ENCODE assay signal across 9 mouse cellular contexts in genomic region chr4:154907833-154908232, GRCm38 (mm10). TPM values are rescaled to one million over a fixed set of nuclear protein-coding genes. Genes with fewer than 3 reads are reported as not detected.
DNase-seq lines count a peak whose midpoint lies in the region; ATAC-seq and TF ChIP-seq lines count a peak whose summit lies in the region.
"Had no signal": no experiment of that assay in that cellular context is flagged by ENCODE, and none has a peak within 500 bp of the region (broad histone marks: within the 10 kb centered on the region; RNA-seq: fewer than 3 reads in every experiment).

No protein-coding gene starts in this region.

- peak; percentile 65 for DNase-seq in ES-E14 (ENCODE audit: low read depth, low spot score)
- DNase-seq in c-Kit-negative CD71-positive TER-119-positive erythroid progenitor cells, embryonic 14.5 days (ENCODE audit: low read depth, low spot score) = peak; percentile 84
- DNase-seq in heart, postnatal 14 days = peak; percentile 72 to 81
- DNase-seq in kidney, postnatal 4 days = peak; percentile 81 to 87
- DNase-seq in thymus, adult 2 months = peak; percentile 68

- no peak overlapping the region for H3K27ac ChIP-seq in ES-E14 (ENCODE audit: insufficient read depth, low read depth, low read length, poor library complexity, severe bottlenecking)
- H3K27ac ChIP-seq in liver, embryonic 15.5 days (replicated peaks) = peak overlapping the region; percentile 93
- H3K27ac ChIP-seq in neural tube, embryonic 12.5 days = no peak overlapping the region
- H3K27ac ChIP-seq in thymus, adult 2 months (ENCODE audit: control insufficient read depth, insufficient read depth, low read length) = no peak overlapping the region
- H3K27ac ChIP-seq: macrophage had no signal

- no peaks in the 10 kb centered on the region for H3K9me3 ChIP-seq in ES-E14 (ENCODE audit: control insufficient read depth, insufficient read depth, low read depth, low read length)
- peaks cover 10% of the 10 kb centered on the region for H3K9me3 ChIP-seq in erythroblast, embryonic 14.5 days (ENCODE audit: control insufficient read depth, low read length)
- peaks cover 3% of the 10 kb centered on the region; the same call in 1 of the 2 replicates for H3K9me3 ChIP-seq in liver, embryonic 15.5 days (replicated peaks)
- no peaks in the 10 kb centered on the region for H3K9me3 ChIP-seq in neural tube, embryonic 12.5 days

- intact Hi-C loops in heart, postnatal 14 days (cut with DNase I) = loop anchor here (2.0 kb wide), 1 partner anchor 31 kb away; no protein-coding TSS in a partner anchor

- H3K4me3 ChIP-seq in ES-E14 (ENCODE audit: insufficient read depth in 1 of 2, low read depth in 1 of 2, low read length in 2 of 2, poor library complexity in 1 of 2, severe bottlenecking in 1 of 2) = 0 out of 4 replicates have a peak overlapping the region, but pooled peaks of 1 of the 2 experiments have one; percentile 25
- peak overlapping the region; percentile 52 for H3K4me3 ChIP-seq in erythroblast, embryonic 14.5 days (replicated peaks)
- peak overlapping the region; percentile 29 for H3K4me3 ChIP-seq in liver, embryonic 15.5 days (replicated peaks)
- H3K4me3 ChIP-seq in neural tube, embryonic 12.5 days = no peak overlapping the region
- H3K4me3 ChIP-seq in thymus, adult 2 months (ENCODE audit: control insufficient read depth, insufficient read depth, low read length) = no peak overlapping the region

- in situ Hi-C loops in ES-E14 (cut with MboI; ENCODE audit: low sequenced_read_pairs in 2 of 2, unreplicated experiment in 2 of 2) = no loop called here

- WGBS in liver, embryonic 15.5 days (ENCODE audit: insufficient replicate concordance) = 32% methylated on average over 17 of the region's 17 CpGs
- WGBS in neural tube, embryonic 12.5 days = 53% methylated on average over 17 of the region's 17 CpGs
- 49% methylated on average over 17 of the region's 17 CpGs for WGBS in thymus, adult 2 months

- peak; percentile 75; the same call in 1 of the 2 replicates for TF ChIP-seq CTCF in thymus, adult 2 months (IDR thresholded peaks at IDR 0.05; ENCODE audit: borderline replicate concordance, control insufficient read depth, extremely low read depth, insufficient read depth, low read length, poor library complexity)

- ATAC-seq in liver, embryonic 15.5 days (ENCODE audit: insufficient read depth) = no peak
- ATAC-seq in neural tube, embryonic 12.5 days (ENCODE audit: low FRiP score, low read depth) = no peak

- peak overlapping the region; percentile 59 for H3K4me2 ChIP-seq in liver, embryonic 15.5 days
- peak overlapping the region; percentile 28; the same call in 1 of the 2 replicates for H3K4me2 ChIP-seq in neural tube, embryonic 12.5 days (replicated peaks)

- no peaks in the 10 kb centered on the region for H3K36me3 ChIP-seq in ES-E14 (ENCODE audit: control insufficient read depth, insufficient read depth, low read length, poor library complexity, severe bottlenecking)
- H3K36me3 ChIP-seq in erythroblast, embryonic 14.5 days (ENCODE audit: control insufficient read depth) = peaks cover 42% of the 10 kb centered on the region
- H3K36me3 ChIP-seq in liver, embryonic 15.5 days (replicated peaks) = no peaks in the 10 kb centered on the region; the same call in 1 of the 2 replicates
- no peaks in the 10 kb centered on the region for H3K36me3 ChIP-seq in neural tube, embryonic 12.5 days
- H3K36me3 ChIP-seq in thymus, adult 2 months (ENCODE audit: control insufficient read depth, insufficient read depth, low read length) = no peaks in the 10 kb centered on the region

- peaks cover 5 to 7% of the 10 kb centered on the region in 2 experiments; a peak in 2 of 4 replicates for H3K4me1 ChIP-seq in ES-E14 (ENCODE audit: control insufficient read depth in 2 of 2, insufficient read depth in 2 of 2, low read length in 2 of 2, poor library complexity in 1 of 2)
- peaks cover 92% of the 10 kb centered on the region for H3K4me1 ChIP-seq in erythroblast, embryonic 14.5 days (ENCODE audit: control insufficient read depth)
- H3K4me1 ChIP-seq in liver, embryonic 15.5 days (replicated peaks) = peaks cover 83% of the 10 kb centered on the region
- H3K4me1 ChIP-seq in neural tube, embryonic 12.5 days = peaks cover 3% of the 10 kb centered on the region; the same call in 1 of the 2 replicates
- H3K4me1 ChIP-seq in thymus, adult 2 months (replicated peaks; ENCODE audit: control insufficient read depth, insufficient read depth, low read length) = peaks cover 6% of the 10 kb centered on the region

- H3K9ac ChIP-seq in ES-E14 (ENCODE audit: insufficient read depth, low read depth, low read length, poor library complexity, severe bottlenecking) = peak overlapping the region; percentile 16; the same call in 1 of the 2 replicates
- peak overlapping the region; percentile 54 for H3K9ac ChIP-seq in liver, embryonic 15.5 days
- H3K9ac ChIP-seq in neural tube, embryonic 12.5 days = no peak overlapping the region

- no peak for TF ChIP-seq POLR2A in thymus, adult 2 months (IDR thresholded peaks at IDR 0.05; ENCODE audit: control insufficient read depth, extremely low read depth, insufficient read depth, low read length, poor library complexity)

- H3K27me3 ChIP-seq in erythroblast, embryonic 14.5 days (ENCODE audit: control insufficient read depth) = no peaks in the 10 kb centered on the region
- H3K27me3 ChIP-seq in liver, embryonic 15.5 days = no peaks in the 10 kb centered on the region
- H3K27me3 ChIP-seq in neural tube, embryonic 12.5 days (replicated peaks) = no peaks in the 10 kb centered on the region
- H3K27me3 ChIP-seq in thymus, adult 2 months (ENCODE audit: control insufficient read depth, insufficient read depth, low read length) = no peaks in the 10 kb centered on the region

TF ChIP-seq in ES-E14, 5 proteins besides CTCF, POLR2A, EP300 and RAD21:
- TF ChIP-seq ZC3H11A (IDR thresholded peaks at IDR 0.05; ENCODE audit: borderline replicate concordance, low read depth, low read length) (no peak), ZNF384 (IDR thresholded peaks at IDR 0.05; ENCODE audit: low read depth, low read length) (no peak), MAFK (IDR thresholded peaks at IDR 0.05; ENCODE audit: insufficient read depth, low read depth, low read length) (no peak), CHD2 (IDR thresholded peaks at IDR 0.05; ENCODE audit: low read depth, low read length) (no peak), HCFC1 (IDR thresholded peaks at IDR 0.05; ENCODE audit: borderline replicate concordance, insufficient read depth, low read length) (no peak; the same call in 1 of the 2 replicates)

RNA-seq across cellular contexts. Expression of gene Fam213b, which starts 8.9 kb away (rescaled TPM):
- total RNA-seq in ES-E14 (2012; rRNA removed) = 13.4 and 15.7 TPM in 2 replicates
- 0.21 and 0.47 TPM in 2 replicates for polyA plus RNA-seq in erythroblast, embryonic 14.5 days (2012)
- total RNA-seq in heart, postnatal 14 days (2021) = 10 to 100 TPM; 44.7 to 51.3 TPM
- polyA plus RNA-seq in liver, embryonic 15.5 days (2015; fragmentation: Nextera tagmentation; extraction: Ambion mirVana) = 8.1 and 9.0 TPM in 2 replicates
- polyA plus RNA-seq in neural tube, embryonic 12.5 days (2016; fragmentation: Nextera tagmentation; extraction: Ambion mirVana) = 36.1 and 40.4 TPM in 2 replicates
- 77.1 and 105 TPM in 2 replicates for polyA plus RNA-seq in thymus, adult 2 months (2012; rRNA removed)

RNA-seq across cellular contexts. Expression of gene Tnfrsf14, which starts 20.5 kb away (rescaled TPM):
- 0.53 and 0.85 TPM in 2 replicates for total RNA-seq in ES-E14 (2012; rRNA removed)
- 12.5 and 19.4 TPM in 2 replicates for polyA plus RNA-seq in erythroblast, embryonic 14.5 days (2012)
- total RNA-seq in heart, postnatal 14 days (2021) = 1 to 10 TPM; 4.1 to 5.6 TPM
- 56.7 and 64.6 TPM in 2 replicates for polyA plus RNA-seq in liver, embryonic 15.5 days (2015; fragmentation: Nextera tagmentation; extraction: Ambion mirVana)
- polyA plus RNA-seq in neural tube, embryonic 12.5 days (2016; fragmentation: Nextera tagmentation; extraction: Ambion mirVana) = 0.34 and 1.2 TPM in 2 replicates
- polyA plus RNA-seq in thymus, adult 2 months (2012; rRNA removed) = 215 and 227 TPM in 2 replicates

RNA-seq across cellular contexts. Expression of gene Mmel1, which starts 38.4 kb away (rescaled TPM):
- total RNA-seq in ES-E14 (2012; rRNA removed) = 2.4 and 3.1 TPM in 2 replicates
- 0.17 and 0.27 TPM in 2 replicates for polyA plus RNA-seq in erythroblast, embryonic 14.5 days (2012)
- under 1 TPM in 1 of 2 experiments, not detected in 1; 0.20 TPM for total RNA-seq in heart, postnatal 14 days (2021)
- 2.3 and 3.1 TPM in 2 replicates for polyA plus RNA-seq in liver, embryonic 15.5 days (2015; fragmentation: Nextera tagmentation; extraction: Ambion mirVana)
- polyA plus RNA-seq in neural tube, embryonic 12.5 days (2016; fragmentation: Nextera tagmentation; extraction: Ambion mirVana) = 0.23 and 0.26 TPM in 2 replicates
- polyA plus RNA-seq in thymus, adult 2 months (2012; rRNA removed) = 0.23 TPM in 2 replicates
- polyA plus RNA-seq: macrophage had no signal

RNA-seq across cellular contexts. Expression of gene Hes5, which starts 52.9 kb away (rescaled TPM):
- total RNA-seq in ES-E14 (2012; rRNA removed) = 0.18 and 1.3 TPM in 2 replicates
- not detected in 2 replicates for polyA plus RNA-seq in erythroblast, embryonic 14.5 days (2012)
- total RNA-seq in heart, postnatal 14 days (2021) = not detected
- 0.15 and 0.17 TPM in 2 replicates for polyA plus RNA-seq in liver, embryonic 15.5 days (2015; fragmentation: Nextera tagmentation; extraction: Ambion mirVana)
- 396 and 412 TPM in 2 replicates for polyA plus RNA-seq in neural tube, embryonic 12.5 days (2016; fragmentation: Nextera tagmentation; extraction: Ambion mirVana)
- polyA plus RNA-seq in thymus, adult 2 months (2012; rRNA removed) = 4.1 and 5.6 TPM in 2 replicates
- polyA plus RNA-seq: macrophage had no signal

RNA-seq across cellular contexts. Expression of gene Pank4, which starts 56.1 kb away (rescaled TPM):
- 29.3 and 50.1 TPM in 2 replicates for total RNA-seq in ES-E14 (2012; rRNA removed)
- 4.1 and 5.6 TPM in 2 replicates for polyA plus RNA-seq in erythroblast, embryonic 14.5 days (2012)
- total RNA-seq in heart, postnatal 14 days (2021) = 10 to 100 TPM; 38.3 to 41.0 TPM
- 21.7 and 24.4 TPM in 2 replicates for polyA plus RNA-seq in liver, embryonic 15.5 days (2015; fragmentation: Nextera tagmentation; extraction: Ambion mirVana)
- 41.2 and 46.3 TPM in 2 replicates for polyA plus RNA-seq in neural tube, embryonic 12.5 days (2016; fragmentation: Nextera tagmentation; extraction: Ambion mirVana)
- polyA plus RNA-seq in thymus, adult 2 months (2012; rRNA removed) = 121 and 155 TPM in 2 replicates

Comparison
In these comparisons a context has a peak if more than half of its experiments do, and no peak if none do; other contexts are left out.
1. H3K4me3 ChIP-seq: peak in erythroblast, embryonic 14.5 days (single experiment) and liver, embryonic 15.5 days (single experiment); none in neural tube, embryonic 12.5 days (single experiment) and thymus, adult 2 months (single experiment).
2. Peak in every context shown above with its lines, with median percentiles within 50 percentile points of each other: DNase-seq.